Mouse (Mus musculus) liver, adult 2 months (tissue): ENCODE data around the gene Tmco3. TPM values are rescaled to one million over a fixed set of nuclear protein-coding genes. Genes with fewer than 3 reads are reported as not detected.

Source experiments
- DNase-seq: peaks from one replicate; pipeline ENCODE4 v3.0.0-alpha.2; 2011; ENCODE audit warnings: low read depth, low spot score; ENCODE audit errors: extremely low read depth
- H3K27ac ChIP-seq: fragments of 200-500 bp; replicated peaks from 2 replicates; pipeline ENCODE4 v1.5.1; 2012; ENCODE audit warnings: low read depth, mild to moderate bottlenecking, control low read depth, inconsistent platforms, low read length; ENCODE audit not compliant: insufficient read depth
- H3K27me3 ChIP-seq: fragments of 200-500 bp; 2 replicates; pipeline ENCODE4 v1.6.1; 2012; ENCODE audit warnings: mild to moderate bottlenecking, moderate library complexity, low read length, inconsistent platforms; ENCODE audit not compliant: control insufficient read depth, insufficient read depth
- H3K36me3 ChIP-seq: fragments of 200-500 bp; 2 replicates; pipeline ENCODE4 v1.6.1; 2012; ENCODE audit warnings: low read length, inconsistent platforms; ENCODE audit not compliant: control insufficient read depth, insufficient read depth
- H3K4me1 ChIP-seq: fragments of 200-500 bp; 2 replicates; pipeline ENCODE4 v1.6.1; 2011; ENCODE audit warnings: low read length; ENCODE audit not compliant: control insufficient read depth, insufficient read depth
- H3K4me3 ChIP-seq: fragments of 200-500 bp; 2 replicates; pipeline ENCODE4 v1.5.1; 2011; ENCODE audit warnings: low read depth, mild to moderate bottlenecking, control low read depth, low read length, moderate library complexity; ENCODE audit not compliant: insufficient read depth
- H3K79me2 ChIP-seq: fragments of 200-500 bp; 2 replicates; pipeline ENCODE4 v1.6.1; 2012; ENCODE audit warnings: inconsistent platforms, mild to moderate bottlenecking, low read length, moderate library complexity; ENCODE audit not compliant: control insufficient read depth, insufficient read depth
- H3K9ac ChIP-seq: fragments of 200-500 bp; 2 replicates; pipeline ENCODE4 v1.6.1; 2012; ENCODE audit warnings: low read depth, mild to moderate bottlenecking, control low read depth, inconsistent platforms, low read length
- CTCF ChIP-seq: fragments of 200-500 bp; IDR thresholded peaks from 2 replicates; pipeline ENCODE4 v1.5.1; 2011; ENCODE audit warnings: low read depth, low read length, control low read depth
- POLR2A ChIP-seq: fragments of 200-500 bp; IDR thresholded peaks from 2 replicates; pipeline ENCODE4 v1.6.1; 2011; ENCODE audit warnings: low read length, control low read depth; ENCODE audit not compliant: insufficient read depth; ENCODE audit errors: extremely low read depth
- WGBS: fragments of 180-500 bp; shearing (Covaris S2); methylation state at CpG from one replicate; pipeline ENCODE4 v1.1.7; 2018; 5-methylcytosine and 5-hydroxymethylcytosine counted together
- polyA plus RNA-seq: library from polyadenylated mRNA; depleted of rRNA; stranded (reverse); fragments of >200 nt; gene quantifications from 2 replicates; pipeline ENCODE4 v1.2.3, GENCODE M21; 2012
- total RNA-seq: library from RNA; depleted of rRNA; stranded (reverse); fragments of >200 nt; gene quantifications from 2 replicates; pipeline ENCODE4 v1.2.3, GENCODE M21; 2014

The Tmco3 gene
- total and polyA plus RNA-seq, 2 experiments: 5.1 to 9.0 TPM

GRCm38 (mm10) chr8:13338255-13338860, 50.4 kb downstream of the Tmco3 start, which contains the start of gene Tfdp1:
Gene Tfdp1, plus strand, starts transcription at chr8:13338751.
- H3K4me3 ChIP-seq: peak within 1 kb of the TSS; percentile 61
- WGBS: 6% methylated on average over 60 of the region's 72 CpGs
- H3K27ac ChIP-seq: peak within 1 kb of the TSS; percentile 2; the same call in 1 of the 2 replicates

GRCm38 (mm10) chr8:13338901-13339645, 51.1 kb downstream of the Tmco3 start:
- Histone ChIP-seq H3K4me3 (peak overlapping the region; percentile 61), H3K27ac (peak overlapping the region; percentile 2; the same call in 1 of the 2 replicates), H3K4me1 (peaks cover 5% of the 10 kb centered on the region; the same call in 1 of the 2 replicates), H3K79me2 (peaks cover 13% of the 10 kb centered on the region; the same call in 1 of the 2 replicates), H3K9ac (peak overlapping the region; percentile 95), H3K27me3 (no peaks in the 10 kb centered on the region), H3K36me3 (peaks cover 2% of the 10 kb centered on the region; the same call in 1 of the 2 replicates)
- peak; percentile 34 for DNase-seq
- under 1% methylated on average over 63 of the region's 70 CpGs for WGBS
- no peak for TF ChIP-seq POLR2A
- TF ChIP-seq CTCF: no peak

More at GRCm38 (mm10) chr8:13338255-13338860, 50.4 kb downstream of the Tmco3 start, which contains the start of gene Tfdp1:
- peak; percentile 52 for DNase-seq
- no peak for TF ChIP-seq CTCF
- no peak for TF ChIP-seq POLR2A
- Histone ChIP-seq H3K36me3 (no peaks in the 10 kb centered on the region), H3K79me2 (peaks cover 13% of the 10 kb centered on the region; the same call in 1 of the 2 replicates), H3K9ac (peak within 1 kb of the TSS; percentile 95), H3K4me1 (peaks cover 5% of the 10 kb centered on the region; the same call in 1 of the 2 replicates), H3K27me3 (no peaks in the 10 kb centered on the region)

DNA sequence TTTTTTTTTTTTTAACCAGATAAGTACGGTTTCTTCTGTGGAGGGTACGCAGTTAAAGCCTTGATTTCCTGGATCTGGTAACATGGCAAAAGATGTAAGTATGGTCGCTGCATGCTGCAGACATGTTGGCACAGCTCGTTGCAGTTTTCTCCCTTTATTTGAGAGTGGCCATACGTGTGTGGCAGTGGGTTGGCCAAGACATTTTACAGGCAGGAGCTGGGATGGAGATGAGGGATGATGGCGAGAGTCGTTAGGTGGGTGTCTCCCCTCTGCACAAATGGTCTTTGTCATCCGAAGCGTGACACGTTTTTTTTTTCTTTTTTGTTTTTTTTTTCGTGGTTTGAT, 51.6 kb downstream of the Tmco3 start:
- no peak overlapping the region for H3K4me3 ChIP-seq
- DNase-seq: no peak
- H3K4me1 ChIP-seq: peaks cover 5% of the 10 kb centered on the region; the same call in 1 of the 2 replicates
- TF ChIP-seq CTCF: no peak
- no peak for TF ChIP-seq POLR2A
- H3K79me2 ChIP-seq: peaks cover 13% of the 10 kb centered on the region; the same call in 1 of the 2 replicates
- H3K27me3 ChIP-seq: no peaks in the 10 kb centered on the region
- 47% methylated on average over 11 of the region's 11 CpGs for WGBS
- H3K9ac ChIP-seq: no peak overlapping the region
- H3K36me3 ChIP-seq: peaks cover 2% of the 10 kb centered on the region; the same call in 1 of the 2 replicates
- no peak overlapping the region for H3K27ac ChIP-seq

- no peak for DNase-seq
- H3K4me3 ChIP-seq: no peak overlapping the region
- TF ChIP-seq POLR2A (no peak), CTCF (no peak)
- no peaks in the 10 kb centered on the region for H3K27me3 ChIP-seq
- H3K27ac ChIP-seq: no peak overlapping the region
- H3K36me3 ChIP-seq: peaks cover 2% of the 10 kb centered on the region; the same call in 1 of the 2 replicates
- 94% methylated on average over 8 of the region's 8 CpGs for WGBS
- no peak overlapping the region for H3K9ac ChIP-seq
- H3K4me1 ChIP-seq: peaks cover 5% of the 10 kb centered on the region; the same call in 1 of the 2 replicates
- peaks cover 13% of the 10 kb centered on the region; the same call in 1 of the 2 replicates for H3K79me2 ChIP-seq
These were observed 52.7 kb downstream of the Tmco3 start for GRCm38 (mm10) chr8:13340650-13341049.

- TF ChIP-seq POLR2A: no peak
- TF ChIP-seq CTCF: no peak
- no peak overlapping the region for H3K27ac ChIP-seq
- H3K79me2 ChIP-seq: peaks cover 13% of the 10 kb centered on the region; the same call in 1 of the 2 replicates
- no peak for DNase-seq
- peaks cover 5% of the 10 kb centered on the region; the same call in 1 of the 2 replicates for H3K4me1 ChIP-seq
- H3K4me3 ChIP-seq: no peak overlapping the region
- H3K36me3 ChIP-seq: peaks cover 4% of the 10 kb centered on the region; the same call in 1 of the 2 replicates
- no peaks in the 10 kb centered on the region for H3K27me3 ChIP-seq
- H3K9ac ChIP-seq: no peak overlapping the region
- WGBS: 84% methylated on average over 2 of the region's 2 CpGs
These were observed 54.4 kb downstream of the Tmco3 start for GRCm38 (mm10) chr8:13342340-13342739.
